Mouse (Mus musculus): ENCODE measurements around the gene Cts8. TPM values are rescaled to one million over a fixed set of nuclear protein-coding genes. Genes with fewer than 3 reads are reported as not detected.

Cts8 gene
- polyA plus RNA-seq (2017; shearing (Covaris generic)): under 1 TPM in 1 of 2 experiments, not detected in 1; 0.17 TPM

DNA sequence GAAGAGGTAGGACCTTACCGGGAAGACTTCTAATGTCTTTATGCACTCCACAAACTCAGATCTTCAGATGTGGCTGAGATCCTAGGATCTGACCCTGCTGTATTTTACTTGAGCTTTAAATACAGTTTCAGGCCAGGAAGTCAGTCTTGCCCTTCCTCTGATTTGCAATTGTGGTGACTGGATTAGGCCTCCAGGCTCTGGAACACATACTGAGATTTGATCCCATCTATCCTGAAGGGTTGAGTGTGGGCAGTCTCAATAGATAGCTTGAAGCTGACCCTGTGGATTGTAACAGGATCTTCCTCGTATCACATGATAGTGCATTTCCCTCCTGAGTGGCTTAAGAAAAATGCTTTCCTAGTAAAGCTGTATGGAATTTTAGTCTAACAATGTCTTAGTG lies at the start of gene Cts8:
Gene Cts8, minus strand, starts transcription at position 101 of the 400 bp plus-strand sequence.
- ATAC-seq: no peak

DNA sequence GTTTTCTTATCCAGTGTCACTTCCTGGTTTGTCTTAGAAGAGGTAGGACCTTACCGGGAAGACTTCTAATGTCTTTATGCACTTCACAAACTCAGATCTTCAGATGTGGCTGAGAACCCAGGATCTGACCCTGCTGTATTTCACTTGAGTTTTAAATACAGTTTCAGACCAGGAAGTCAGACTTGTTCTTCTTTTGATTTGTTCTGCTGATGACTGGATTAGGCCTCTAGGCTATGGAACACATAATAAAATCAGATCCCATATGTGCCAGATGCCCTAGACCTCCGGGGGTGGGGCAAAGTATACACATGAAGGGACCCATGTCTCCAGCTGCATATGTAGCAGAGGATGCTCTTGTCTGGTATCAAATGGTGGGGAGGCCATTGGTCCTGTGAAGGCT lies 33.6 kb upstream of the Cts8 start, which contains the start of gene Gm49398:
Gene Gm49398, minus strand, starts transcription at position 101 of the 400 bp plus-strand sequence.
- ATAC-seq: no peak

DNA sequence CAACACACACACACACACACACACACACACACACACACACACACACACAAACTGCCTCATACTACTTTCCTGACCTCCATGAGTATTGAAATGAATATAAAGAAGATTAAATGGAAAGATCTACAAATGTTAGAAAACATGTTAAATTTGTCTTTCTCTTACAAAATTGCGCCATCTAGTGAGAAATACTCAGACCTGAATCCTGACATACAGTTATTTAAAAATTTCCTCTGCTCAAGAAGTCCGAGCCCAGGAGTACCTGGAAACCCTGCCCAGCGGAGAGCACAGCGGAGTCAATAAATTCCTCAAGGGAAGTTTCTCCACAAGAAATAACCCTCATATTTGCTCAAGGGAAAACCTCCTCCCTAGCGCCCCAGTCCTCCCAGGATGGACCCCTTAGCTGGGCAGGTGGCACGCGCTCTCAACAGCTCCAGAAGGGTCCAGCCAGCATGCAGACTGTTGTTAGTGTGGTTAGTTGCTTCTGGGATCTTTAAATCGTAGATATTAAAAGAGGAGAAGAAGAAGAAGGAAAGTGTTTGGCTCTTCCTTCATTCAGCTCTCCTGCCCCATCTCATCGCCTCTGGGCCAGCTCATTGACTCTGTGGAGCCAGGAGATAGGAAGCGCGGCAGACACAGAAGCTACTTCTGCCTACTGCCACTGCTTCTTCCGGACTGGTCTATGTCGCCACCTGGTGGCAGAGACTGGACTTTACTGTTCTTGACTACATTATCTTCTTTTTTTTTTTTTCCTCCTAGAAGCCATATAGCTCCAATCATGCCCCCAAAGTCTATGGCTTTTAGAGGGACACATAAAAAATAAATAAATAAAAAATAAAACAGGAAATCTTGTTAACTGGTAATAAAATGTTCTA lies 13.8 kb downstream of the Cts8 start:
- peak; percentile 89 for ATAC-seq

DNA sequence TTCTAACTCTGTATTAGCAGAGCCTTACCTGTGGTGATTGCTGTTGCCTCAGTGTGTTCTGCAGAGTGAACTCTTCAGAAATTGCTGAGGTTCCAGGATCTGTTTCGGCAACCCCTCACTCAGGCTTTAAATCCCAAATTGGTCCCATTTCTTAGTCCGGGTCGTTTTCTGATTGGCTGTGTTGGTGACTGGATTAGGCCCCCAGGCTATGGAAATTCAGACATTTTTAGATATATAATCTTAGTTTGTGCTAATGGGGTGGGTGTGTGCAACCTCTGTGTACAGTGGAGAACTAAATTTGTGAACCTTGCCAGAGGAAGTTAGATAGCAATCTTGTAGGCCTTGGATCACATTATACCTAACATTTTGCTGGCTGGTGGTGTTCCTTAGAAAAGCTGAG lies 51.8 kb downstream of the Cts8 start, which contains the start of gene Cts6:
Gene Cts6, minus strand, starts transcription at position 101 of the 400 bp plus-strand sequence.
- no peak for ATAC-seq

Other genes with a start within 250 kb of the Cts8 start
- not detected for gene Ctsj, start 249.4 kb downstream of the Cts8 start, polyA plus RNA-seq (2017; shearing (Covaris generic))
- not detected for gene Ctsq, start 214.7 kb downstream of the Cts8 start, polyA plus RNA-seq (2017; shearing (Covaris generic))
- gene Ctsr, start 91.1 kb downstream of the Cts8 start, polyA plus RNA-seq (2017; shearing (Covaris generic)): not detected
- gene Cts6, start 51.9 kb downstream of the Cts8 start, polyA plus RNA-seq (2017; shearing (Covaris generic)): not detected
- gene Gm49398, start 33.5 kb upstream of the Cts8 start, polyA plus RNA-seq (2017; shearing (Covaris generic)): not detected
- not detected for gene Cts7, start 102.8 kb upstream of the Cts8 start, polyA plus RNA-seq (2017; shearing (Covaris generic))

Measured in activated CD4-positive, CD25-positive, alpha-beta regulatory T cell, adult 4 months (primary cell).